Mouse (Mus musculus): ENCODE measurements around the gene Ctf1. TPM values are rescaled to one million over a fixed set of nuclear protein-coding genes. Genes with fewer than 3 reads are reported as not detected.
"Not testable (repeated sequence)": the region's sequence is repeated elsewhere in the genome, so short reads cannot be mapped to it uniquely, and the experiment has no call there.

Ctf1 gene
- total RNA-seq, 2 experiments from 2014 or later, result 8.8 to 9.7 TPM

DNA sequence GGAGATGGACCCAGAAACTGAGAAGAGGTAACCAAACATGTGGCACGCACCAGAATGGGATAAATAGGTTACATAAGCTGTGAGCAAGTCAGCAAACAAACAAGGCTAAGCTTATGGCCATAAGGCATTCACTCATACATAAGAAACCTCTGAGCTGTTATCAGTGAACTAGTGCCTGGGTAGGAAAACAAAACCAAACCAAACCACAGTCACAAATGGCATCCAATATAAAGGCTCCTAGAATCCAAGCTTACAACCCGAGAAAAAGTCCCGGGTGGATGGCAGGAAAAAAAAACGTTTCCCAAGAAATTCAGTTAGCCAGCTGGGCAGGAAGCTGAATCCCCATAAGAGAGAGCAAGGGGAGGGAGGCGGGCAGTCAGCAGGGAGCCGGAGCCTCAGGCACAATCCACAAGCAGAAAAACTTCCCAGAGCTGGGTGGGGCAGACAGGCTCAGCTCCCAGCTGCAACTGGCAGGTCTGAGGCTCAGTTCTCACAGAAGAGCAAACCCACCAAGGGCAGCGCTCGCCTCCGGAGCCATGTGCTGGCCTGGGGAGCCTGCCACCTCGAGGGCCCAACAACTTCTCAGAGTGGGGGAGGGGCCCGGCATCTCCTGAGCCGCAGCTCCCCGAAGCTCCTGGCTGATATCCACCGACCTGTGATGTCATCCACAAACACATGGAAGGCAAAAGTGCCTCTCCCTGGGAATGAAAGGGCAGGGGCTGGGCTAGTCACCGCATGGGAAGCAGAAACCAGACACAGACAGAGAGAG is 21.1 kb upstream of the Ctf1 start:
- DNase-seq, result peak; percentile 90

DNA sequence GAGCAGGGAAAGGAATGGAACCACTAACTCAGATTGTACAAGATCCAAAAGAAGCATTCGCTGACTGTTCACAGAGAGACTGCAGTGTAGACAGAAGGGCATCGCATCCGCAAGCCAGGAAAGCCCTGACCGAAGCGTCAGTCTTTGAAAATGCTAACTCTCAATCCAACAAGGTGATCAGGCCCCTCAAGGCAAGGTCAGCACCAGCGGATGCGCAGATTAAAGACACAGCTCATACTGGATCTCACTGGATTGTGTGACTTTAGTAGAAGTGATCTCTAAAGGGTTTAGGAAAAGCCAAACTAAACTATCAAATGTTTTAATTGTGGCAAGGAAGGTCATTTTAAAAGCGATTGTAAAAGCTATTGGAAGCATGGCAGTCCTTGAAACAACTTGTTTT is 19.2 kb upstream of the Ctf1 start:
- no peak for DNase-seq

DNA sequence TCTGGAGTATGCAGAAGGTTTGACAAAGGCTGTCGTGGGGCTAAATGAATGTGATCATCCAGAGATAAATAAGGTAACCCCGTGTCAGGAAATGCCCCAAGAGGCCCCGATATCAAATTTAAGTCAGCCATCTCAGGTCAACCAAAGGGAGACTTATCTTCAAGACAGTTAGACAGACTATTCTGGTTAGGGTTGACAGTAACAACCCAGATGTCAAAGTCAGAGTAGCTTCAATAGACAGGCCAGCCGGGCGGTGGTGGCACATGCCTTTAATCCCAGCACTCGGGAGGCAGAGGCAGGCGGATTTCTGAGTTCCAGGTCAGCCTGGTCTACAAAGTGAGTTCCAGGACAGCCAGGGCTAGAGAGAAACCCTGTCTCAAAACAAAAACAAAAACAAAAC is 18.8 kb upstream of the Ctf1 start:
- DNase-seq, result not testable (repeated sequence)

DNA sequence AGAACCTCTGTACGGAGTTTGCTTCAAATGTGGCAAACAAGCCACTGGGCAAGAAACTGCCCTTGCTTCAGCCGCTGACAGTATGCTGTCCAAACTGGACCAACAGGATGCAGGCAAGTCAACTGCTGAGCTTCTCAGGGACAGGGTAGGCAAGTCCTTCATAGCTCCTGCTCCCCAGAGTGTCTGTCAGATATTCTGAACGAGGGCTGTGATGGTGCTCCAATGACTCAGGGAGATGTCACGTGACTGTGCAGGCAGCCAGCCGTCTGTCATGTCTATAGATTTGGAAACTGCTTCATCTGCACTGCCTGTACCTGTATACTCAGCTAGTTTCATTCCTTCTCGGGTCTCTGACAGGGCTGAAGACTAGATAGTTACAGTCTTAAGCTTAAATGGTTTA is 13.6 kb upstream of the Ctf1 start:
- DNase-seq, result no peak

DNA sequence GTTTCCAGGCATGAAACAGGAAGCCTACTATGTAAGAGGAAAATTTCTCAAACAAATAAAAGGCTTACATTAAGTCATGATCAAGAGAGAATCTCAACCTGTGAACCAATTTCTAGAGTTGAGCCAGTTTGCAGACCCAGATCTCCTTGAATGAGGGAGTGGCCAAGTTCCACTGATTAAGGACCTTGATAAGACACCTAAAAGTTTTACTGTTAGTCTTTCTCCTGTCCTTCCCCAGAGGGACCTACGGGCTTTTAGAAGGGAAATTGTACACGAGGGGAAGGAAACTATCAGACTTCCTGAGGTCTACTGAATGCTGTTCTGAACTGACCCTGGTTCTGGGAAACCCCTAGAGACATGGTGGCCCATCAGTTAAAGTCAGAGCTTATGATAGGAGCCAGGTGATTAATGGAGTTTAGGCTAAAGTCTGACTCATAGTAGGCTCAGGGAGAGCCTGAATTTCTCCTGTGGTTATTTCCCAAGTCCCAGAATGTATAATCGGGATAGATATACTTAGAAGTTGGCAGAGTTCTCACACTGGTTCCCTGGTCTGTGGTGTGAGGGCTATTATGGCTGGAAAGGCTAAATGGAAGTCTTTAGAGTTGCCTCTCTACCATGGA is 11.7 kb upstream of the Ctf1 start:
- no peak for DNase-seq

DNA sequence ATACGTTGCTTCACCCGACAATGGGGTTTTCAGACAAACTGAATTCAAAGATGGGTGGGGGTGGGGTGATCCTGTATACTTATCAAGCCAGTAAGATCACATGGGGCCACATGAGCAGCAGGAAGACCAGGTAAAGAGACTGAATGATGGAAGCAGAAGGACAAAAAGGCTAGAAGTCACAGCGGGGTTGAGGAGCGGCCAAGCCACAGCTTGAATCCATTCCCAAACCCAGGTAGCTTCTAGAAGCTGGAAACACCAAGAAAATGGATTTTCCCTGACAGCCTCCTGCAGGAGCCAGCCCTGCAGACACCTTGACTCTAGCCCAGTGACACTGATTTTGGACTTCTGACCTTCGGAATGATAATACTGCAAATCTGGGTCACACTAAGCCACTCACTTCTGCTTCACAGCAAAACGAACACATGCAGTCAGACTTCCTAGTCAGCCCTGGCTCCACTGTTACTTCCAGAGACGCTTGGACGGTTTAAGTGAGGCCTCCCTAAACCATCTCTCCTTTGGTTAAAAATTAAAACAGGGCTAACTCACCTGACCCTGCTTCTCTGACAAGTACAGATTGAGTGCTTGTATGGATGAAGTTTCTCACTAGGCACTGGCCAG is 8.9 kb upstream of the Ctf1 start:
- no peak for DNase-seq

DNA sequence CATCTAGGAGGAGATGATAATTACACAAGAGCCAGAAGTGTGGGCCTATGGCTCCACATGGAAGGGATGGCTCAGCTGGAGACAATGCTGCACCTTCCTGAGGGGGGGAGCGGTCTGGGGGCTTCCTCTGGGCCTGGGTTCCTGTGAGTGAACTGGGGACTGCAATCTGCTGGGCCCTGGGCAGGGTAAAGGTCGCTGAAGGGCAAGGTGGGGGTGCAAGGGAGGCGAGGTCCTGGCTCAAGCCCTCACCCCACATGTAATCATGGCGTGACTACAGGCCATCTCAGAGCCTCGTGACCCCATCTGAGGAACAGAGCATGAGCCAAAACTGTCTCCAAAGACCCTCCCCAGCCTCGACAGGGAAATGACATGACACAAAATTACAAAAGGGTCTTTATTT is 7.9 kb upstream of the Ctf1 start:
- DNase-seq, result no peak

DNA sequence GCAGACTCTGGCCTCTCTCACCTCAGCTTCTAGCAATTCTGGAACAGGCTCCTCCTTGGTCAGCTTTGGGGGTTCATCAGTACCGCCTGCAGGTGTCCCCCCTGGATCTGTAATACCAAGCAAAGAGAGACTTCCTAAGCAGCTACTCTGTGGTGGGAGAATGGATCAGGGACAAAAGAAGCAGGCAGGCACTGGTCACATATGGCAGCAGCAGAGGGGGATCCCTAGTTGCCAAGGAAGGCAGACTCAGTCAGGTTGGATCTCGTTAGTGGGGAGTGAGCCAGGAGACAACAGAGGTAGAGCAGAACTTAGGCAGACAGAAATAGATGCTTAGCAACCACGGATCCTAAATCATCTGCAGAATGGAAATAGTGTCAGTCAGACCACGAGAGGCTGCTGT is 6.8 kb upstream of the Ctf1 start:
- DNase-seq, result no peak

DNA sequence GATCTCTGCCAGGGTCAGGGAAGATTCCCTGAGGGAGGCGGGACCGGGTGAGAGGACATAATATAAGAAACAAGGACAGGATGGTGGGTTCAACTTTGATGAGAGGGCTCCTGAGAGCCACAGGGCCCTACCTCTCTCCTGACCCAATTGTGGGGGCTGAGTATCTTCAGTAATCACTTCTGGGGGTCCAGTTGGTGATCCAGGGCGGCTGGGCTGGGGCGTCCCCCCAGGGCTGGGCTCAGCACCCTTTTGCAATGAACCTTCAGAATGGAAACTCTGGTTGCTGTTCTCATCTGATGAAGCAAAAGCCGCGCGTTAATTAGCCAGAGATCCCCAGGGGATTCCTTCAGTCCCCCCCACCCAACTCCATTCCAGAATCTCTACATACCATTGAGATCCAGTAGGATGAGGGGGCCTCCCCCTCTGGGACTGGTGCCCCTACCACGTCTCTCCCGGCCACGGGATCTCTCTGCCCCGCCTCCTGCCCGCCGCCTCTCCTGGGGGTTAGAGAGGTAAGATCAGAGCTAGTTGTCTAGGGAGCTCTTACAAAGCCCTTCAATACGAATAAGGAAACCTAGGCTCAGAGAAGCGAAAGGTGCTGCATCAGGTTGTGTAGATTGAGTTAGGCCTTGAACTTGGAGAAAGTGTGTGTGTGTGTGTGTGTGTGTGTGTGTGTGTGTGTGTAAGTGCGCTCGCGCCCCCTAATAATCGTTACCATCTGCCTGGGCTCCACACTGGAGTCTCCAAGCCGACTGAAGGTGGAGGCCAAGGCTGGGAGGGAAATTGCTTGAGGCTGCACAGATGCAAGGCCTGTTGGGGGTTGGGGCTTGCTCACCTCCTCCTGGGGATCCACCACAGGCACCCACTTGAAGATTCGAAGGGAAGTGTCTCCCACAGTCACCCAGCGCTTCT is 5.2 kb upstream of the Ctf1 start:
- no peak for DNase-seq

DNA sequence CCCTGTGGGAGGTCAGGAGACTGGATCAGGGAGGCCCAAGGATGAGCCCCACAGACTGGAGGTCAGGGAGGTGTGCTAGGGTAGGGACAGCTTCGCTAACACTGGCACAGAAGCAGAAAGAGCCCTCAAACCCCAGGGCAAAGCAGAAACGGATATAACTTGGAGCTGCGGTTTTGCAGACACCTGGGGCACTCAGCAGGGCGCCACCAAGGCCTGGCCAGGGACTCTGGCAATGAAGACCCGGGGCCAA is 4.7 kb upstream of the Ctf1 start:
- no peak for DNase-seq

DNA sequence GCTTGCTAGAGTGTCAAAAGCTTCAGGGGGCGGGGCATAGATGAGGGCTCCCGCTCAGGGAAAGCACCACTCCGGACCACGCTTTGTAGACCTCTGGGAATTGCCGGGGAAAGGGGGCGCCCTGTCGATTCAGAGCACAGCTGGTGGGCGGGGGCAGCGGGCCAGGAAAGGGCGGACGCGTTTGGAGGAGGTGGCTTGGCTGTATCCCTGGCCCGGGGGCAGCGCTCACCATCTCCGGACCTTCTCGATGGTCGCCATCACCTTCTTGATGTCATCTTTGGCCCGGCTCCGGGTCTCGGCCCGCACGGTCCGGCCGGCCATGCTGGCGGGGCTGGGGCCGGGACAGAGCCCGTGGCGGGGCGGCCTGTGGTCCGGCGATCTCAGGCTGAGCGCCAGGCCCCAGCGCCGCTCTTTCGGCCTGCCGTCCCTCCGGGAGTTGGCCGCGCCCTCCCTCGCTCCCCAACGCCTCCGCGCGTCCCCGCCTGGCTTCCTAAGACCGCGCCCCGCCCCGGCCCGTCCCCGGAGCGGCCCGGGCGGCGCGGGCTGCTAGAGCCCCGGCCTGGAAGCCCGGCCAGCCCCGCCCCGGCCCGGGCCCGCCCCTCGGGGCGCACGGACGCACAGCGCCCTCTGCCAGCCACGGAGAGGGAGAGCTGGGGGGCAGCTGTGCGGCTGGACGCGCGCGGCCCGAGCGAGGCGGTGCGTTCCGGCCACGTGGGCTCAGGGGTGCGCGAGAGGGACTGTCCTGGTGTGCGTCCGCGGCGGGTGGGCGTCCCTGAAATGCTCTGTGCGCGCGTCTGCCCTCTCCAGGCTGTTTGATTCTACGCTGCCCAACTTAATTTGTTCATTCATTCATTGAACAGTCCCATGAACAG is 4.1 kb upstream of the Ctf1 start, which contains the start of gene Bcl7c:
Bcl7c (minus strand) TSS at position 727 of the 872 bp plus-strand sequence.
- DNase-seq, result peak; percentile 89 to 95

DNA sequence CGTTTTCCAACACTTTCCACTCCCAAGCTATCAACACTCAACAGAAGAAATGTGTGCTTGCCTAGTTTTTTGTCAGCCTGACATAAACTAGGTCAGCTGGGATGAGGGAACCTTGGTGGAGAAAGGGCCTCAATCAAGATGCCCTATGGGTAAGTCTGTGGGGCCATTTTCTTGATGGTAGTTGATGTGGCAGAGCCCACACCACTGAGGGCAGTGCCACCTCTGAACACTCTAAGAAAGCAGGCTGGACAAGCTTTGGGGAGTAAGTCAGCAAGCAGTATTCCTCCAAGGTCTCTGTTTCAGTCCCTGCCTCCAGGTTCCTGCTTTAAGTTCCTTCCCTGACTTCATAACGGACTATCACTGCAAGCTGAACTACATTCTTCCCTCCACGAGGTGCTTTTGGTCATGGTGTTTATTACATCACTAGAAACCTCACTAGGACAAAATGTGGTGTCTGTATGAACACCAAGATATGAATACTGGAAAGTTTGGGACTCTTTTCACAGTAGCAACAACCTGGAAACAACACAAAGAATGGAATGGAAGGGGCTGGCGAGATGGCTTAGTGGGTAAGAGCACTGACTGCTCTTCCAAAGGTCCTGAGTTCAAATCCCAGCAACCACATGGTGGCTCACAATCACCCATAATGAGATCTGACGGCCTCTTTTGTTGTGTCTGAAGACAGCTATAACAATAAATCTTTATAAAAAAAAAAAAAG is 3.1 kb upstream of the Ctf1 start:
- no peak for DNase-seq

DNA sequence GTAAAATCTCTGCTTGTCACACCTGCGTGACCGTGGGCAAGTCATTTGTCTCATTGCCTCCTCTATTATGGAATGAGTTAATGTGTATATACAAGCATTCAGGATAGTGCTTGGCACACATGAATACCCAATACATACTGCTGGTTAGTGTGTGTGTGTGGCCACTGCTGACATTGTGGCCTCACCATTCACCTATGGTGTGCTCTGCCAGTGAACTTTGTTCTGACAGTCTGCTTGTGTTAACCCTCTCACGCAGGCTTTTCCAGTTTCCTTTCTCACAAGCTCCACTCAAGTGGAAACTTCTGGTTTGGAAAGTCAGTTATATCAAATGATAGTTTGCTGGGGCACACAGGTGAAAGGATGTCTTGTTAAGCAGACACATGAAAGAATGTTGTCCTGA is 1.5 kb upstream of the Ctf1 start:
- DNase-seq, result no peak

DNA sequence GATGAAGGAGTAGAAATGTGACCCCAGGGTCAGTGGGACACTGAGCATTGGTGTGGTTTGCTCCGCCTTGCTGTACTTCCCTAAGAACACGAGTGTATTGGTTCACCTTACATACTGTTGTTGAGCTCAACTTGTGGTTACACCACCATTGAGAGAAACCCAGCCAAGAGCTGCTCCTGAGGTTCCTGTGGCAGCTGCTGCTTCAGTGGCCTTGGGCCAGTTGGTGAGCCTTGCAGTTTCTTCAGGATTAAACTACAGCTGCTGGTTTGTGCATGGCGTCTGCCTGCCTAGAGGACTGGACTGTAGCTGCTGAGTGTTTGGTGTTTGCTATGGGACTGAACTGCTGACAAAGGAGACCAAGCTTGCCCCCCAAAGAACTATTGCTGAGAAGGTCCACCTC is 1.1 kb upstream of the Ctf1 start:
- DNase-seq, result no peak

DNA sequence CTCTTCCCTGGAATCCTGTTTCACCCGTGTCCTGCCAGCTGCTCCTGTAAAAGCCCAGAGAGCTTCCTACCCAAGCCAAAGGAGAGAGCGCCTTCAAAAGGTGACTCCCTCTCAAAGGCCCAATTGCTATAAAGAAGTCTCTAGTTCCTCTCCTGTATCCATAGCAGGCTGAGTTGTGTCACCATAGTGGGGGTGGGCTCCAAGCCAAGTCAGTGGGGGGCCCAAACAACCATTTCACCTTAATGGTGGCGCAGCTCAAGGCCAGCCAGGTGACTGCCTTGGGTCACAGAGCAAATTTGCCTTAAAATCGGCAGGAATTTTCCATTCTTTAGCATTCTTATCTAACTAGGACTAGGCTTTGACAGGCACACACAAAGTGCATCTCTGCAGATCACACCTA is 2.3 kb downstream of the Ctf1 start:
- no peak for DNase-seq

DNA sequence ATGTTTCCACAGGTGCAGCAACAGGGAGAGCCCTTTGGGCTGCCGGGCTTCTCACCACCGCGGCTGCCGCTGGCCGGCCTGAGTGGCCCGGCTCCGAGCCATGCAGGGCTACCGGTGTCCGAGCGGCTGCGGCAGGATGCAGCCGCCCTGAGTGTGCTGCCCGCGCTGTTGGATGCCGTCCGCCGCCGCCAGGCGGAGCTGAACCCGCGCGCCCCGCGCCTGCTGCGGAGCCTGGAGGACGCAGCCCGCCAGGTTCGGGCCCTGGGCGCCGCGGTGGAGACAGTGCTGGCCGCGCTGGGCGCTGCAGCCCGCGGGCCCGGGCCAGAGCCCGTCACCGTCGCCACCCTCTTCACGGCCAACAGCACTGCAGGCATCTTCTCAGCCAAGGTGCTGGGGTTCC is 4.5 kb downstream of the Ctf1 start:
- peak; percentile 72 to 75 for DNase-seq

DNA sequence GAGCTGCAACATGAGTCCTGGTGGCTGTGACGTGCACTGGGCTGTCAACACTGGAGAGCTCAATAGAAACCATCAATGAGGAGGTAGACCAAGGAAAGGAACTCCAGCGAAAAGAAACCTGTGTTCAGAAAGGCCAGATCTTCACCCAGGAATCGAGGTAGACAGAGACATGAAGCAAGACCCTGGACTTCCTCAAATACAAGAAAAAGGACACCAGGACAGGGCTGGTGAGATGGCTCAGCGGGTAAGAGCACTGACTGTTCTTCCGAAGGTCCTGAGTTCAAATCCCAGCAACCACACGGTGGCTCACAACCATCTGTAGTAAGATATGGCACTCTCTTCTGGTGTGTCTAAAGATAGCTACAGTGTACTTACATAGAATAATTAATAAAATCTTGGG is 5.8 kb downstream of the Ctf1 start:
- no peak for DNase-seq

DNA sequence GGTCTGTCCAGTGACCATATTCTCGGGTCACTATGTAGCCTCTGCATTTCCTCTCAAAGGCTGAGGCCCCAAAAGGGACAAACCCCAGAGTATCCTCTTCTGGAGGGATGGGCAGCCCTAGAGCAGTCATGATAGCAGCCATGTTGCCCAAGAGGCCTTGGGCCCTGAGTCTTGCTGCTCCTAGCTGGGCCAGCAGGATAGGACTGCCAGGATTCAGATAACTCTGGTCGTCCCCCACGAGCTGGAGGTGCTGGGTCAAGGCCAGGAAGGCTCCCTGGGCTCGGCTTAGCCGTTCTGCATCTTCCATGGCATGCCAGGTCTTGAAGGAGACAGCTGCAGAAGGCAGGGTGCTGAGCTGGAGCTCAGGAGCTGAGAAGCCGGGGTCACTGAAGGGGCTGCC is 6.7 kb downstream of the Ctf1 start:
- DNase-seq, result no peak

DNA sequence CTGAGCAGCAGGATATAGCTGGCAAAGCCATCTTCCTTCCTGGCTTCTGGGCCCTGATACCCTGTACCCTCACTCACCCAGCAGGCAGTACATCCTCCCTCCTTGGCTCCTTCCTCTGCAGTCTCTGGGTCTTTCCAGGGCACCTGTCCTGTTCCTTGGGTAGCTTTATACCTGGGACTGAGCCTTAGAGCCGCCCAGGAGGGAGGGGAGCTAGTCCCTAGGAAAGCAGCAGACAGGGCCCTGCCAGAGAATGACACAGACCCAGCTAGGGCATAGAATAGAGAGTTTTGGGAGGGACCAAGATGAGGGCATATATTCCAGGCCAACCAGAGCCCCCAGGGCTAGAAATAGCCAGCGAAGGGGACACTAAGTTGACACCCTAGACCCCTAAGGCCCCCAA is 13.0 kb downstream of the Ctf1 start:
- DNase-seq, result no peak

DNA sequence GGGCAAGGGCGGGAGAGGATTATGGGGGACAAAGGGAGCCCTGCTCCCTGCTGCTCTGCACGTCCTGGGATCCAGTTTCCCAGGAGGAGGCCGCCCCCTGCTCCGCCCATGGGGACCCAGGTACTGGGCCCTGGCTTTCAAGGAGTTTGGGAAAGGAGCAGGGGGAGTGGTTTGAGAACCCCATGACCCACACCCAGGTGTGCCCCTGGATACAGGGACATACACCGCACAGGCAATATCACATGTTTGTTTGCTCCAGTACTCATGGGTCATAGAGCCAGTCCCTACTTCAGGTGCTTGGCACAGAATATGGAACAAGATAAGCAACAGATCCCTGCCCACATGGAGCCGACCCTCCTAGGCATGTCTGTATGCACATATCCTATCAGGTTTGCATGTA is 13.4 kb downstream of the Ctf1 start:
- no peak for DNase-seq

DNA sequence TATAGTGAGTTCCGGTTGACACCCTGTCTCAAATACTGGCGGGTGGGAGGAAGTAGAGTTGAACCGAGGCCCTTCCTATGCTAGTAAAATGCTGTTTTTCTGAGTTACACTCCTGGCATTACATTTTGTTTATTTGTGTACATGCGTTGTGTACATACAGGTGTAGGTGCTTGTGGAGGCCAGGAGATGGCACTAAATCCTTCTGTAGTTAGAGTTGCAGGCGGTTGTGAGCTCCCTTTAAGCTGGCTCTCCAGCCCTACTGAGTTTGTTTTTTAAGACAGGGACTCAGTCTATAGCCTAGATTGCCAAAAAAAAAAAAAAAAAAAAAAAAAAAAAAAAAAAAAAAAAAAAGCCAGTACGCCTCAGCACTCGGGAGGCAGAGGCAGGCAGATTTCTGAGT is 15.4 kb downstream of the Ctf1 start:
- no peak for DNase-seq

Measured in heart, adult 18-20 months (tissue).